Mouse (Mus musculus) C2C12 (cell line): Measurements from ENCODE around the gene Srrt.

Experiments used
- CEBPB ChIP-seq: IDR thresholded peaks from one replicate; pipeline ENCODE4 v1.6.1; 2011; ENCODE audit warnings: low read depth, mild to moderate bottlenecking, control low read depth, moderate library complexity
- CTCF ChIP-seq: IDR thresholded peaks from one replicate; pipeline ENCODE4 v1.5.1; 2011; ENCODE audit not compliant: control insufficient read depth, insufficient read depth, insufficient read length
- MAX ChIP-seq: IDR thresholded peaks from one replicate; pipeline ENCODE4 v1.6.1; 2011; ENCODE audit warnings: mild to moderate bottlenecking, control low read depth

DNA sequence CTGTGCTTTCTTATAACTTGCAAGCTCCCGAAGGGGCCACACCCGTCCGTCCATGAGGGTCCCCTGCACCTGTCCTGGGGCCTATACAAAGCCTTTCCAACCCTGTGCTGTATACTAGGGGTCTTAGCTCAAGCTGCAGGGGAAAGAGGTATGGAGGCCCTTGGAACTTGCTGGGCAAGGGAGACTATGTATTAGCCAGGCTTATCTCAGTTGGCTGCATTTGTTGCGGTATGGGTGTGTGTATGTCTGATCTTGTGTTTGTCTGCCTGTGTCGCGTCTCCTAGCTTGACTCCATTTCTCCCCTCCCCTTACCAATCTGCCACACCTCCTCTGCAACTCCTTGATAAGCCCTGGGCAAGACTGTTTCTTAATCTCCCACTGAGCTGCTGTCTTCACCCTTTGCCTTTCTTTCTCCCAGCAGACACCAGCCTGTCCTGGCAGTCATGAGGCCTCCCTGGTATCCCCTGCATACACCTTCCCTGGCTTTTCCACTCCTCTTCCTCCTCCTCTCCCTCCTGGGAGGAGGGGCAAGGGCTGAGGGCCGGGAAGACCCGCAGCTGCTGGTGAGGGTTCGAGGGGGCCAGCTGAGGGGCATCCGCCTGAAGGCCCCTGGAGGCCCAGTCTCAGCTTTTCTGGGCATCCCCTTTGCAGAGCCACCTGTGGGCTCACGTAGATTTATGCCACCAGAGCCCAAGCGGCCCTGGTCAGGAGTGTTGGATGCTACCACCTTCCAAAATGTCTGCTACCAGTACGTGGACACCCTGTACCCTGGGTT is 17.7 kb downstream of the Srrt start:
- TF ChIP-seq CTCF (no peak), MAX (no peak), CEBPB (no peak)
